ENCODE assay signal across 9 mouse cellular contexts in genomic region chr16:8806703-8807102, GRCm38 (mm10). TPM values are rescaled to one million over a fixed set of nuclear protein-coding genes. Genes with fewer than 3 reads are reported as not detected.
DNase-seq lines count a peak whose midpoint lies in the region; ATAC-seq and TF ChIP-seq lines count a peak whose summit lies in the region.
"Had no signal": no experiment of that assay in that cellular context is flagged by ENCODE, and none has a peak within 500 bp of the region (broad histone marks: within the 10 kb centered on the region; RNA-seq: fewer than 3 reads in every experiment).

No protein-coding gene starts in this region.

- peak; percentile 71 for ATAC-seq in megakaryocyte, adult 5-6 weeks (ENCODE audit: poor library complexity, severe bottlenecking)

- no peak overlapping the region for H3K4me3 ChIP-seq in gastrocnemius, adult 2 months
- H3K4me3 ChIP-seq: limb, embryonic 15.5 days had no signal

- TF ChIP-seq CTCF in gastrocnemius, adult 2 months (IDR thresholded peaks at IDR 0.05) = peak; percentile 77

- DNase-seq in gastrocnemius, adult 2 months = peak; percentile 48
- DNase-seq in gastrocnemius, postnatal 4 days (ENCODE audit: low spot score in 2 of 2) = no peak
- peak; percentile 24 for DNase-seq in right cerebral cortex, postnatal 4 days
- DNase-seq in right cerebral cortex, adult 2 months (ENCODE audit: low spot score in 2 of 2) = no peak
- DNase-seq in embryo, embryonic 11 days = peak; percentile 38
- no peak for DNase-seq in yolk sac, embryonic 10.5 days (ENCODE audit: low spot score)
- DNase-seq in layer of hippocampus, adult 9-10 months (ENCODE audit: low spot score) = no peak

- no peak overlapping the region for H3K27ac ChIP-seq in gastrocnemius, adult 2 months
- H3K27ac ChIP-seq: limb, embryonic 15.5 days had no signal

- intact Hi-C loops in gastrocnemius, adult 2 months (cut with DNase I) = loop anchor here (2.0 kb wide), 1 partner anchor 62 kb away; no protein-coding TSS in a partner anchor

RNA-seq across cellular contexts. Expression of gene Usp7, which starts 14.6 kb away (rescaled TPM):
- 10 to 100 TPM; 61.8 to 69.1 TPM for total RNA-seq in gastrocnemius, adult 2 months (2021)
- 10 to 100 TPM; 76.9 to 89.0 TPM for total RNA-seq in gastrocnemius, postnatal 4 days (2021)
- 127 and 132 TPM in 2 replicates for total RNA-seq in megakaryocyte, adult 5-6 weeks (2015)
- 122 and 137 TPM in 2 replicates for total RNA-seq in megakaryocyte, adult 5-6 weeks (2017)

RNA-seq across cellular contexts. Expression of gene 1810013L24Rik, which starts 23.2 kb away (rescaled TPM):
- 100 to 1,000 TPM in 1 of 2 experiments, 10 to 100 TPM in 1; 80.9 to 111 TPM for total RNA-seq in gastrocnemius, adult 2 months (2021)
- 10 to 100 TPM; 65.8 to 72.2 TPM for total RNA-seq in gastrocnemius, postnatal 4 days (2021)
- total RNA-seq in megakaryocyte, adult 5-6 weeks (2015) = 45.2 and 57.7 TPM in 2 replicates
- 48.3 and 56.3 TPM in 2 replicates for total RNA-seq in megakaryocyte, adult 5-6 weeks (2017)

Comparison
In these comparisons a context has a peak if more than half of its experiments do, and no peak if none do; other contexts are left out.
1. DNase-seq: peak in gastrocnemius, adult 2 months (single experiment), right cerebral cortex, postnatal 4 days (single experiment) and embryo, embryonic 11 days (single experiment); none in gastrocnemius, postnatal 4 days (0 of 2), right cerebral cortex, adult 2 months (0 of 2), yolk sac, embryonic 10.5 days (single experiment) and layer of hippocampus, adult 9-10 months (single experiment).